Mouse (Mus musculus) intestine, embryonic 15.5 days (tissue): ENCODE results near the gene Slc5a3. TPM values are rescaled to one million over a fixed set of nuclear protein-coding genes. Genes with fewer than 3 reads are reported as not detected.
A peak's percentile ranks its signal among the peaks of the same experiment; 100 is the strongest.

Source experiments
- ATAC-seq: fragments of 200-750 bp; cut with Nextera tagmentation; 2 replicates; pipeline ENCODE4 v1.8.0; 2017; ENCODE audit warnings: moderate TSS enrichment, moderate library complexity
- H3K27ac ChIP-seq: fragments of 300-500 bp; sonication (generic); 2 replicates; pipeline ENCODE4 v1.5.1; 2015; ENCODE audit warnings: mild to moderate bottlenecking, inconsistent platforms
- H3K27me3 ChIP-seq: fragments of 300-500 bp; sonication (generic); replicated peaks from 2 replicates; pipeline ENCODE4 v1.6.1; 2015; ENCODE audit warnings: inconsistent platforms
- H3K36me3 ChIP-seq: fragments of 300-500 bp; sonication (generic); 2 replicates; pipeline ENCODE4 v1.6.1; 2015; ENCODE audit warnings: inconsistent platforms
- H3K4me1 ChIP-seq: fragments of 300-500 bp; sonication (generic); replicated peaks from 2 replicates; pipeline ENCODE4 v1.6.1; 2015; ENCODE audit warnings: inconsistent platforms
- H3K4me2 ChIP-seq: fragments of 300-500 bp; sonication (generic); replicated peaks from 2 replicates; pipeline ENCODE4 v1.6.1; 2015; ENCODE audit warnings: mild to moderate bottlenecking, inconsistent platforms
- H3K4me3 ChIP-seq: fragments of 300-500 bp; sonication (generic); replicated peaks from 2 replicates; pipeline ENCODE4 v1.5.1; 2015; ENCODE audit warnings: inconsistent platforms
- H3K9ac ChIP-seq: fragments of 300-500 bp; sonication (generic); 2 replicates; pipeline ENCODE4 v1.6.1; 2015; ENCODE audit warnings: inconsistent platforms
- H3K9me3 ChIP-seq: fragments of 300-500 bp; sonication (generic); 2 replicates; pipeline ENCODE4 v1.6.1; 2016; ENCODE audit warnings: inconsistent platforms
- WGBS: fragments of 180-500 bp; shearing (Covaris S2); methylation state at CpG from one replicate; pipeline ENCODE4 v1.1.7; 2015; 5-methylcytosine and 5-hydroxymethylcytosine counted together
- polyA plus RNA-seq: library from polyadenylated mRNA; unstranded; fragments of >200 nt; fragmentation: Nextera tagmentation; extraction: Ambion mirVana; gene quantifications from 2 replicates; pipeline ENCODE4 v1.2.1, GENCODE M21; 2015

The Slc5a3 gene
- 4.4 and 4.6 TPM in 2 replicates for polyA plus RNA-seq

- WGBS: under 1% methylated on average over 82 of the region's 99 CpGs
- Histone ChIP-seq H3K4me3 (peak within 1 kb of the TSS; percentile 88), H3K4me1 (peaks cover 11% of the 10 kb centered on the region; the same call in 1 of the 2 replicates), H3K27ac (peak within 1 kb of the TSS; percentile 87), H3K4me2 (peak within 1 kb of the TSS; percentile 86), H3K36me3 (no peaks in the 10 kb centered on the region), H3K27me3 (no peaks in the 10 kb centered on the region), H3K9ac (peak within 1 kb of the TSS; percentile 74), H3K9me3 (no peaks in the 10 kb centered on the region)
- peak; percentile 98 for ATAC-seq
Measured at GRCm38 (mm10) chr16:92057852-92058643, at the start of gene Slc5a3, which contains the start of the genes Mrps6 and Gm49711. Gene Slc5a3, plus strand, starts transcription at chr16:92058322. Gene Mrps6, plus strand, starts transcription at chr16:92058270. Gene Gm49711, plus strand, starts transcription at chr16:92058316.

- Histone ChIP-seq H3K4me3 (no peak overlapping the region), H3K27ac (no peak overlapping the region), H3K9me3 (no peaks in the 10 kb centered on the region), H3K27me3 (no peaks in the 10 kb centered on the region), H3K4me1 (no peaks in the 10 kb centered on the region), H3K4me2 (no peak overlapping the region), H3K36me3 (no peaks in the 10 kb centered on the region), H3K9ac (no peak overlapping the region)
- no peak for ATAC-seq
- WGBS: 85% methylated on average over 2 of the region's 2 CpGs
Measured at GRCm38 (mm10) chr16:92009586-92009985, 48.5 kb upstream of the Slc5a3 start.

- no peaks in the 10 kb centered on the region for H3K9me3 ChIP-seq
- H3K4me3 ChIP-seq: no peak overlapping the region
- no peaks in the 10 kb centered on the region; the same call in 1 of the 2 replicates for H3K4me1 ChIP-seq
- WGBS: 80% methylated on average over 8 of the region's 8 CpGs
- H3K27me3 ChIP-seq: no peaks in the 10 kb centered on the region
- H3K36me3 ChIP-seq: no peaks in the 10 kb centered on the region
- H3K27ac ChIP-seq: no peak overlapping the region
- ATAC-seq: no peak
- H3K4me2 ChIP-seq: no peak overlapping the region
- no peak overlapping the region for H3K9ac ChIP-seq
Measured at GRCm38 (mm10) chr16:92016792-92017191, 41.3 kb upstream of the Slc5a3 start.

- no peaks in the 10 kb centered on the region for H3K27me3 ChIP-seq
- peak overlapping the region; percentile 30 for H3K4me3 ChIP-seq
- H3K27ac ChIP-seq: peak overlapping the region; percentile 36
- ATAC-seq: no peak
- 12% methylated on average over 26 of the region's 26 CpGs for WGBS
- no peaks in the 10 kb centered on the region for H3K9me3 ChIP-seq
- no peaks in the 10 kb centered on the region for H3K36me3 ChIP-seq
- H3K4me2 ChIP-seq: peak overlapping the region; percentile 72
- peak overlapping the region; percentile 43 for H3K9ac ChIP-seq
- peaks cover 3% of the 10 kb centered on the region for H3K4me1 ChIP-seq
Measured at GRCm38 (mm10) chr16:92019141-92020118, 38.7 kb upstream of the Slc5a3 start.

GRCm38 (mm10) chr16:92021656-92022400 lies 36.3 kb upstream of the Slc5a3 start:
- 79% methylated on average over 12 of the region's 12 CpGs for WGBS
- H3K36me3 ChIP-seq: no peaks in the 10 kb centered on the region
- peak; percentile 13; the same call in 1 of the 2 replicates for ATAC-seq
- H3K4me2 ChIP-seq: no peak overlapping the region
- no peak overlapping the region for H3K9ac ChIP-seq
- no peaks in the 10 kb centered on the region for H3K9me3 ChIP-seq
- H3K4me3 ChIP-seq: no peak overlapping the region
- no peak overlapping the region for H3K27ac ChIP-seq
- H3K4me1 ChIP-seq: peaks cover 3% of the 10 kb centered on the region
- no peaks in the 10 kb centered on the region for H3K27me3 ChIP-seq

- no peaks in the 10 kb centered on the region for H3K36me3 ChIP-seq
- H3K4me3 ChIP-seq: no peak overlapping the region
- no peak overlapping the region for H3K27ac ChIP-seq
- H3K9me3 ChIP-seq: no peaks in the 10 kb centered on the region
- 60% methylated on average over 20 of the region's 20 CpGs for WGBS
- no peak overlapping the region for H3K4me2 ChIP-seq
- peak; percentile 68 for ATAC-seq
- no peak overlapping the region for H3K9ac ChIP-seq
- H3K27me3 ChIP-seq: no peaks in the 10 kb centered on the region
- H3K4me1 ChIP-seq: peaks cover 3% of the 10 kb centered on the region
Measured at GRCm38 (mm10) chr16:92022494-92023283, 35.4 kb upstream of the Slc5a3 start.

GRCm38 (mm10) chr16:92033286-92033685 lies 24.8 kb upstream of the Slc5a3 start:
- H3K9ac ChIP-seq: no peak overlapping the region
- H3K36me3 ChIP-seq: no peaks in the 10 kb centered on the region
- no peak overlapping the region for H3K4me3 ChIP-seq
- 87% methylated on average over 3 of the region's 3 CpGs for WGBS
- no peaks in the 10 kb centered on the region for H3K4me1 ChIP-seq
- no peaks in the 10 kb centered on the region for H3K27me3 ChIP-seq
- no peak overlapping the region for H3K27ac ChIP-seq
- no peaks in the 10 kb centered on the region for H3K9me3 ChIP-seq
- no peak overlapping the region for H3K4me2 ChIP-seq
- ATAC-seq: no peak

- Histone ChIP-seq H3K9ac (no peak overlapping the region), H3K27ac (no peak overlapping the region), H3K4me3 (no peak overlapping the region), H3K9me3 (no peaks in the 10 kb centered on the region), H3K36me3 (no peaks in the 10 kb centered on the region), H3K4me1 (no peaks in the 10 kb centered on the region), H3K4me2 (no peak overlapping the region), H3K27me3 (no peaks in the 10 kb centered on the region)
- no peak for ATAC-seq
- WGBS: 80% methylated on average over 5 of the region's 5 CpGs
Measured at GRCm38 (mm10) chr16:92034676-92035075, 23.4 kb upstream of the Slc5a3 start.

- Histone ChIP-seq H3K4me2 (no peak overlapping the region), H3K9me3 (no peaks in the 10 kb centered on the region), H3K27ac (no peak overlapping the region), H3K9ac (no peak overlapping the region), H3K27me3 (no peaks in the 10 kb centered on the region), H3K36me3 (no peaks in the 10 kb centered on the region), H3K4me3 (no peak overlapping the region), H3K4me1 (no peaks in the 10 kb centered on the region)
- no peak for ATAC-seq
- WGBS: 56% methylated on average over 8 of the region's 8 CpGs
Measured at GRCm38 (mm10) chr16:92036701-92037100, 21.4 kb upstream of the Slc5a3 start.

GRCm38 (mm10) chr16:92037891-92038607 lies 20.1 kb upstream of the Slc5a3 start:
- Histone ChIP-seq H3K4me3 (no peak overlapping the region), H3K27me3 (no peaks in the 10 kb centered on the region), H3K27ac (no peak overlapping the region), H3K4me1 (no peaks in the 10 kb centered on the region), H3K9me3 (no peaks in the 10 kb centered on the region), H3K9ac (no peak overlapping the region), H3K4me2 (no peak overlapping the region), H3K36me3 (no peaks in the 10 kb centered on the region)
- 70% methylated on average over 21 of the region's 21 CpGs for WGBS
- ATAC-seq: no peak

GRCm38 (mm10) chr16:92039421-92039820 lies 18.7 kb upstream of the Slc5a3 start:
- WGBS: 75% methylated on average over 7 of the region's 7 CpGs
- ATAC-seq: peak; percentile 79
- no peaks in the 10 kb centered on the region for H3K27me3 ChIP-seq
- no peaks in the 10 kb centered on the region for H3K4me1 ChIP-seq
- no peaks in the 10 kb centered on the region for H3K9me3 ChIP-seq
- no peak overlapping the region for H3K9ac ChIP-seq
- no peaks in the 10 kb centered on the region for H3K36me3 ChIP-seq
- no peak overlapping the region for H3K27ac ChIP-seq
- no peak overlapping the region for H3K4me2 ChIP-seq
- H3K4me3 ChIP-seq: no peak overlapping the region
